Mouse (Mus musculus) intestine, postnatal 0 days (tissue): ENCODE results near the gene Gm44790. TPM values are rescaled to one million over a fixed set of nuclear protein-coding genes. Genes with fewer than 3 reads are reported as not detected.

Source experiments
- ATAC-seq: fragments of 200-750 bp; cut with Nextera tagmentation; 2 replicates; pipeline ENCODE4 v1.8.0; 2017; ENCODE audit warnings: mild to moderate bottlenecking, moderate TSS enrichment, moderate library complexity
- H3K27ac ChIP-seq: fragments of 300-500 bp; sonication (generic); 2 replicates; pipeline ENCODE4 v1.5.1; 2014; ENCODE audit warnings: mild to moderate bottlenecking, low read depth, low read length, moderate library complexity
- H3K27me3 ChIP-seq: fragments of 300-500 bp; sonication (generic); replicated peaks from 2 replicates; pipeline ENCODE4 v1.6.1; 2014; ENCODE audit warnings: low read length, mixed read lengths; ENCODE audit not compliant: control insufficient read depth, insufficient read depth
- H3K36me3 ChIP-seq: fragments of 300-500 bp; sonication (generic); 2 replicates; pipeline ENCODE4 v1.6.1; 2014; ENCODE audit warnings: mild to moderate bottlenecking, moderate library complexity; ENCODE audit not compliant: control insufficient read depth, insufficient read depth
- H3K4me1 ChIP-seq: fragments of 300-500 bp; sonication (generic); replicated peaks from 2 replicates; pipeline ENCODE4 v1.6.1; 2014; ENCODE audit warnings: antibody characterized with exemption, low read length, mixed read lengths; ENCODE audit not compliant: control insufficient read depth, insufficient read depth
- H3K4me2 ChIP-seq: fragments of 300-500 bp; sonication (generic); replicated peaks from 2 replicates; pipeline ENCODE4 v1.6.1; 2014; ENCODE audit warnings: low read depth, mild to moderate bottlenecking, moderate library complexity
- H3K4me3 ChIP-seq: fragments of 300-500 bp; sonication (generic); 2 replicates; pipeline ENCODE4 v1.5.1; 2014; ENCODE audit warnings: low read depth, low read length
- H3K9ac ChIP-seq: fragments of 300-500 bp; sonication (generic); 2 replicates; pipeline ENCODE4 v1.6.1; 2014; ENCODE audit warnings: mild to moderate bottlenecking, low read depth, low read length
- H3K9me3 ChIP-seq: fragments of 300-500 bp; sonication (generic); 2 replicates; pipeline ENCODE4 v1.6.1; 2016; ENCODE audit warnings: mixed run types; ENCODE audit not compliant: control insufficient read depth
- CTCF ChIP-seq: sonication (generic); IDR thresholded peaks from 2 replicates; pipeline ENCODE4 v1.5.1; 2016; ENCODE audit warnings: low read depth, mild to moderate bottlenecking, control low read depth, antibody characterized with exemption, moderate library complexity
- WGBS: fragments of 180-500 bp; shearing (Covaris S2); extraction: QIAGEN DNeasy Blood & Tissue Kit; methylation state at CpG from one replicate; pipeline ENCODE4 v1.1.7; 2014; 5-methylcytosine and 5-hydroxymethylcytosine counted together
- polyA plus RNA-seq: library from polyadenylated mRNA; unstranded; fragments of >200 nt; fragmentation: Nextera tagmentation; extraction: Ambion mirVana; gene quantifications from 2 replicates; pipeline ENCODE4 v1.2.1, GENCODE M21; 2015

Gm44790 gene
- polyA plus RNA-seq, 1 experiment from 2014 or later = not detected

GRCm38 (mm10) chr6:86456727-86457126, 30.3 kb downstream of the Gm44790 start:
- no peak overlapping the region for H3K27ac ChIP-seq
- no peak for TF ChIP-seq CTCF
- H3K27me3 ChIP-seq = no peaks in the 10 kb centered on the region
- peaks cover 55% of the 10 kb centered on the region for H3K36me3 ChIP-seq
- 88% methylated on average over 3 of the region's 3 CpGs for WGBS
- H3K9ac ChIP-seq = no peak overlapping the region
- no peaks in the 10 kb centered on the region for H3K9me3 ChIP-seq
- no peaks in the 10 kb centered on the region for H3K4me1 ChIP-seq
- H3K4me2 ChIP-seq = no peak overlapping the region
- H3K4me3 ChIP-seq = no peak overlapping the region
- ATAC-seq = no peak

GRCm38 (mm10) chr6:86463079-86463478, 36.6 kb downstream of the Gm44790 start:
- Histone ChIP-seq H3K4me1 (no peaks in the 10 kb centered on the region), H3K9me3 (no peaks in the 10 kb centered on the region), H3K27ac (no peak overlapping the region), H3K4me2 (no peak overlapping the region), H3K4me3 (no peak overlapping the region), H3K9ac (no peak overlapping the region), H3K27me3 (no peaks in the 10 kb centered on the region), H3K36me3 (peaks cover 52% of the 10 kb centered on the region)
- WGBS = 91% methylated on average over 3 of the region's 3 CpGs
- TF ChIP-seq CTCF = no peak
- no peak for ATAC-seq

GRCm38 (mm10) chr6:86471317-86471716, 44.9 kb downstream of the Gm44790 start:
- no peaks in the 10 kb centered on the region for H3K27me3 ChIP-seq
- 81% methylated on average over 3 of the region's 3 CpGs for WGBS
- no peak for ATAC-seq
- peaks cover 27% of the 10 kb centered on the region for H3K36me3 ChIP-seq
- H3K9me3 ChIP-seq = no peaks in the 10 kb centered on the region
- H3K4me2 ChIP-seq = peak overlapping the region; percentile 66
- H3K4me1 ChIP-seq = no peaks in the 10 kb centered on the region; the same call in 1 of the 2 replicates
- no peak for TF ChIP-seq CTCF
- peak overlapping the region; percentile 46 for H3K9ac ChIP-seq
- H3K27ac ChIP-seq = peak overlapping the region; percentile 80
- H3K4me3 ChIP-seq = no peak overlapping the region; the same call in 1 of the 2 replicates

GRCm38 (mm10) chr6:86471760-86472099, 45.3 kb downstream of the Gm44790 start:
- Histone ChIP-seq H3K27ac (peak overlapping the region; percentile 80), H3K36me3 (peaks cover 26% of the 10 kb centered on the region), H3K4me2 (peak overlapping the region; percentile 66), H3K9me3 (no peaks in the 10 kb centered on the region), H3K4me1 (no peaks in the 10 kb centered on the region; the same call in 1 of the 2 replicates), H3K27me3 (no peaks in the 10 kb centered on the region), H3K9ac (peak overlapping the region; percentile 46), H3K4me3 (peak overlapping the region; percentile 38)
- no peak for TF ChIP-seq CTCF
- ATAC-seq = peak; percentile 50
- 13% methylated on average over 9 of the region's 9 CpGs for WGBS

- peak; percentile 100 for TF ChIP-seq CTCF
- under 1% methylated on average over 56 of the region's 56 CpGs for WGBS
These were observed 45.9 kb downstream of the Gm44790 start for GRCm38 (mm10) chr6:86472100-86472955.

GRCm38 (mm10) chr6:86473077-86473476, 46.6 kb downstream of the Gm44790 start:
- Histone ChIP-seq H3K36me3 (peaks cover 12% of the 10 kb centered on the region; the same call in 1 of the 2 replicates), H3K9ac (peak overlapping the region; percentile 62), H3K27ac (peak overlapping the region; percentile 80), H3K4me2 (peak overlapping the region; percentile 66), H3K27me3 (no peaks in the 10 kb centered on the region), H3K4me3 (peak overlapping the region; percentile 38), H3K4me1 (no peaks in the 10 kb centered on the region; the same call in 1 of the 2 replicates), H3K9me3 (no peaks in the 10 kb centered on the region)
- peak; percentile 52 for TF ChIP-seq CTCF
- 46% methylated on average over 7 of the region's 7 CpGs for WGBS
- no peak for ATAC-seq

More at GRCm38 (mm10) chr6:86472100-86472955, 45.9 kb downstream of the Gm44790 start:
- Histone ChIP-seq H3K4me1 (no peaks in the 10 kb centered on the region; the same call in 1 of the 2 replicates), H3K9me3 (no peaks in the 10 kb centered on the region), H3K27me3 (no peaks in the 10 kb centered on the region), H3K36me3 (peaks cover 20% of the 10 kb centered on the region), H3K4me2 (peak overlapping the region; percentile 66), H3K4me3 (peak overlapping the region; percentile 38), H3K9ac (peak overlapping the region; percentile 62), H3K27ac (peak overlapping the region; percentile 80)
- peak; percentile 94 for ATAC-seq
